Mouse (Mus musculus) mouse embryonic stem cell (cell line): Measurements from ENCODE around the gene Ttbk2.

ENCODE experiments used
- in situ Hi-C, 2 experiments: fragments of 300-500 bp; cut with MboI; formaldehyde crosslinking; loops; 1 replicate in 1 of 2; 3 replicates in 1 of 2; pipeline ENCODE4 v1.14.3; 2019 to 2020; ENCODE audit warnings: low sequenced_read_pairs in 2 of 2, low pct_unique_long_range_greater_than_20kb in 1 of 2, mixed read lengths in 1 of 2; ENCODE audit not compliant: unreplicated experiment in 1 of 2

Ttbk2 gene

DNA sequence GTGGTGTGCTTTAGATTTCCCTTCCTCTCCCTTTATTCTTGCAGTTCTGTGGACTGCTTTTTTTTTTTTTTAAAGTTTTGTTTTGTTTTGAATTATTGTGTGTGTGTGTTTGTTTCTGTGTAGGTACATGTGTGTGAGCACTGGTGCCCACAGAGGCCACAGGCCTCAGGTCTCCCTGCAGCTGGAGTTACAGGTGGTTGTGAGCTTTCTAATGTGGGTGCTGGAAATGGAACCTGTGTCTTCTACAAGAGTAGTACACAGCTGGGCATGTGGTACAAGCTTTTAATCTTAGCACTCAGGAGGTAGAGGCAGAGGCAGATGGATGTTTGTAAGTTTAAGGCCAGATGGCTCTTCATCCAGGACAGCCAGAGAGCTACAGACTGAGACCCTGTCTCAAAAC, 143.4 kb downstream of the Ttbk2 start:
- in situ Hi-C loops = no loop called here

DNA sequence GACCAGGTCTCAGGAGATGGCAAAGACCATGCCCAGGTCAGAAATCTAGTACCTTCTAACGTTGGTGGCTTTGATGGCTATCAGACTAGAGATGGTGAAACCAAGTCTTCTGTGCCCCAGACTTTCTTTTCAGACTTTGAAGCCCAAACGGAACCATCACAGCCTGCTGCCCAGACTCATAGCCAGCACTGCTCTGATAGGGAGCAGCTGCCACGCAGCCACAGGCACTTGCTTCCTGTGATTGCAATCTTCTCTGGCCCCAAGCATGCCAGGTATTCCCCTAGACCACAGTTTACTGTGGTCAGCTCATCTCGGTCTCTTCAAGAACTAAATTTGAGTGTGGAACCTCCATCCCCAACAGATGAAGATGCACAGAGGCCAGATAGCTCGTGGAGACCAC, 147.7 kb downstream of the Ttbk2 start:
- in situ Hi-C loops = no loop called here

DNA sequence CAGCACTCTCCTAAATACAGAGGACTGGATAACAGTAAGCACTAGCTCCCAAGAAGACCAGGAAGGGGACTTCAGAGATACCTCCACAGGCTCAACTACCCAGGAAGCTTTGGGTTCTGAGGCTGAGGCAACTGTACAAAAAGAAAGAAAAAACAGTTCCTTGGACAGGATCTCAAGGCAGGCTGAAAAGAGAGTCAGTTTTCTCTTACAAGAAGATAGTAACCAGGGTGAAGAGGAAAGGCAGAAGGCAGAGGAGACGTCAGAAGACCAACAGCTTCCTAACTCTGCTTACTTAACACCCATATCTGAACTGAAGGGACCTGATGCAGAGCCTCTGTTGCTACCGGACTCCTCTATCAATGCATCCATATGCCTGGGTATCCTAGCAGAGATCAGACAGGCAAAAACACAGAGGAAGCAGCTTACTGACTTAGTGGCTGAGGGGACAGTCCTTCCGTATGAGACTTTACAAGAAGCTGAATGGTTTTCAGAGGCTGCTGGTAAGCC, 150.0 kb downstream of the Ttbk2 start:
- in situ Hi-C loops = no loop called here

DNA sequence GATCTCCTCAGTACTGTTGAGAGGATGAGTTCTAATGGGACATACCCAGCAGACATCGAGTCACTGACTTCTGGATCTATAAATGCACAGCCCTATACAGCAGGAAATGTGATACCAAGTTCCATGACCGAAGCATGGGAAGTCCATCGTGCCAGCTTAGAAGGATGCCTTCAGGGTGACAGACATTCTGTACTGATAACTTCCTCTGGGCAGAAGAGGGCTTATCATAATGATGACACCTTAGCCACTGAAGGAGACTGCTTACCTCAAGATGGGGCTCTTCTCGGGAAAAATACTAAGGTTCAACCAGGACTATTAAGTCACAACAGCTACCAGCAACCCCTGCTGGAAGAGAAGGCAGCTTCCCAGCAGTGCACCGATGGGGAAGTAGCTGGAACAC, 152.6 kb downstream of the Ttbk2 start:
- in situ Hi-C loops = no loop called here
